Mouse (Mus musculus) E14TG2a.4 (cell line): ENCODE results near the gene Aifm2.

ENCODE experiments used
- CTCF ChIP-seq: conservative IDR thresholded peaks from 2 replicates; pipeline ENCODE4 v1.5.1; 2014; ENCODE audit warnings: low read length
- POU5F1 ChIP-seq: IDR thresholded peaks from 2 replicates; pipeline ENCODE4 v1.6.1; 2014; ENCODE audit warnings: low read length, borderline replicate concordance

DNA sequence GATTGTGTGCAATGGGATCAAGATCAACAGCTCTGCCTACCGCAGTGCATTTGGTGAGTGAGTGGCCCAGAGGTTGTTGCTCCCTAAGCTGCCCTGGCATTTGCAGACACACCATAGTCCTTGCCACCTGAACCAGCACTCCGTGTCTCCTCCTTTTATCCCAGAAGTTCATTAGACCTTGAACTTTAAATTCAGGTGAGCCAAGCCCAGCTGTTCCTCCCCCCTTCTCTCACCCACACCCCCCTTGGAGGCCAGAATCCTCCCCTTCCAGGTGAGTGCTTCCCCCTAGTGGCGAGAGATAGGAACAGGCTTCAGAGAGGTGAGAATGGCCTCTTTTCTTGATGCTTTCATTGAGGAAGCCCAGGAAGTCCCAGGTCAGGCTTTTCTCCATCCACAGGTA lies 19.3 kb downstream of the Aifm2 start:
- TF ChIP-seq CTCF (peak; percentile 94), POU5F1 (no peak)
